Mouse (Mus musculus) ES-E14 (cell line): ENCODE measurements around the gene Fetub. TPM values are rescaled to one million over a fixed set of nuclear protein-coding genes. Genes with fewer than 3 reads are reported as not detected.
"Not testable (repeated sequence)": the region's sequence is repeated elsewhere in the genome, so short reads cannot be mapped to it uniquely, and the experiment has no call there.

Experiments
- DNase-seq: peaks from one replicate; pipeline ENCODE4 v3.0.0-alpha.2; 2013; ENCODE audit warnings: low read depth, low spot score
- H3K27ac ChIP-seq: 2 replicates; pipeline ENCODE4 v1.5.1; 2012; ENCODE audit warnings: low read depth, mild to moderate bottlenecking, low read length, moderate library complexity, mixed read lengths; ENCODE audit not compliant: poor library complexity, insufficient read depth, severe bottlenecking
- H3K36me3 ChIP-seq: 2 replicates; pipeline ENCODE4 v1.6.1; 2012; ENCODE audit warnings: mild to moderate bottlenecking, low read length, moderate library complexity, mixed read lengths; ENCODE audit not compliant: control insufficient read depth, poor library complexity, insufficient read depth, severe bottlenecking
- H3K4me1 ChIP-seq, 2 experiments: fragments of 150-350 bp in 1 of 2; sonication (generic) in 1 of 2; 2 replicates each; pipeline ENCODE4 v1.6.1; 2012; ENCODE audit warnings: low read length in 2 of 2, mild to moderate bottlenecking in 1 of 2, mixed read lengths in 1 of 2; ENCODE audit not compliant: control insufficient read depth in 2 of 2, insufficient read depth in 2 of 2, poor library complexity in 1 of 2
- H3K4me3 ChIP-seq, 2 experiments: fragments of 150-350 bp in 1 of 2; sonication (generic) in 1 of 2; 2 replicates each; pipeline ENCODE4 v1.5.1; 2012; ENCODE audit warnings: low read length in 2 of 2, low read depth in 1 of 2, mild to moderate bottlenecking in 1 of 2, mixed read lengths in 1 of 2; ENCODE audit not compliant: insufficient read depth in 1 of 2, poor library complexity in 1 of 2, severe bottlenecking in 1 of 2
- H3K9ac ChIP-seq: 2 replicates; pipeline ENCODE4 v1.6.1; 2012; ENCODE audit warnings: low read depth, mild to moderate bottlenecking, low read length, mixed read lengths; ENCODE audit not compliant: poor library complexity, insufficient read depth, severe bottlenecking
- H3K9me3 ChIP-seq: fragments of 150-350 bp; sonication (generic); 2 replicates; pipeline ENCODE4 v1.6.1; 2012; ENCODE audit warnings: low read depth, mild to moderate bottlenecking, low read length; ENCODE audit not compliant: control insufficient read depth, insufficient read depth
- CHD2 ChIP-seq: IDR thresholded peaks from 2 replicates; pipeline ENCODE4 v1.6.1; 2014; ENCODE audit warnings: mild to moderate bottlenecking, low read depth, low read length, inconsistent platforms
- HCFC1 ChIP-seq: IDR thresholded peaks from 2 replicates; pipeline ENCODE4 v1.6.1; 2012; ENCODE audit warnings: low read length, inconsistent platforms, borderline replicate concordance; ENCODE audit not compliant: insufficient read depth
- MAFK ChIP-seq: IDR thresholded peaks from 2 replicates; pipeline ENCODE4 v1.6.1; 2014; ENCODE audit warnings: mild to moderate bottlenecking, low read depth, low read length, inconsistent platforms; ENCODE audit not compliant: insufficient read depth
- ZC3H11A ChIP-seq: IDR thresholded peaks from 2 replicates; pipeline ENCODE4 v1.6.1; 2012; ENCODE audit warnings: low read depth, mild to moderate bottlenecking, inconsistent platforms, low read length, borderline replicate concordance
- ZNF384 ChIP-seq: IDR thresholded peaks from 2 replicates; pipeline ENCODE4 v1.6.1; 2012; ENCODE audit warnings: low read depth, low read length, inconsistent platforms
- in situ Hi-C, 2 experiments: fragments of 600-800 bp; cut with MboI; formaldehyde crosslinking; loops; one replicate each; pipeline ENCODE4 v1.15.1; 2025; ENCODE audit warnings: low sequenced_read_pairs in 2 of 2, inconsistent platforms in 1 of 2; ENCODE audit not compliant: unreplicated experiment in 2 of 2
- total RNA-seq: library from RNA; depleted of rRNA; stranded (reverse); fragments of 300-350 nt; gene quantifications from 2 replicates; pipeline ENCODE4 v1.2.3, GENCODE M21; 2012

Gene Fetub
- total RNA-seq, 1 experiment: 3.7 TPM

DNA sequence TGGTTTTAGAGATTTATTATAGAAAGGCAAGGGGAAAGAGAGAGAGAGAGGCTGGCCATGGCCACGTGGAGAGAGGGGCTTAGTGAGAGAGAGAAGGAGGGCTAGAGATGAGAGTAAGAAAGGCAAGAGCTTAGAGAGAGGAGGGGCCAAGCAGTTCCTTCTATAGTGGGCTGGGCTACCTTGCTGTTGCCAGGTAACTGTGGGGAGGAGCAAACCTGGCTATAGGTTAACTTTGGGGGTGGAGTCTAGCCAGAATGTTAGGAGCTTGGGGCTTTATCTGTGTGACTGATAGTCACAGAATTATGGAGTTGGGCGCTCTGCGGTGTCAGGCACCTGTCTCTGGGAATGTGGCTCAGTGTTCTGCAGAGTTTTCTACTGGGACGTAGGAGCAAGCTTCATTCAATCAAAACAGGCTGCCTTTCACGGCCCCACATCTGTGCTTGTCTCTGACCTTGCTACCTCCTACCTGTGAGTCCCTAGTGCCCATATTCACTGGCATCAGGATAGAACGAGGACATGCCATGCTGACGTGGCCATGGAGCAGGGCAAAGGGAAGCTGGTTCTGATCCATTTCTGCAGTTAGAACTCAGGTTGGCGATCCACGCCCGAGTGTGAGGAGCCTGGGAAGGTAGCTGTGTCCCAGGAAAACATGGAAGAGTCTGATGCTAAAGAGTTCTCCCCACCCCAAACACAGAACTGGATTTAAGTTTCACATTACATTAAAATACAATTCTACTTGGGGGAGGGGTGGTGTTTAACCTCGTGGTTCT, 13.5 kb downstream of the Fetub start:
- in situ Hi-C loops: no loop called here
- TF ChIP-seq CHD2 (no peak), MAFK (no peak), ZNF384 (no peak), ZC3H11A (no peak), HCFC1 (no peak)

DNA sequence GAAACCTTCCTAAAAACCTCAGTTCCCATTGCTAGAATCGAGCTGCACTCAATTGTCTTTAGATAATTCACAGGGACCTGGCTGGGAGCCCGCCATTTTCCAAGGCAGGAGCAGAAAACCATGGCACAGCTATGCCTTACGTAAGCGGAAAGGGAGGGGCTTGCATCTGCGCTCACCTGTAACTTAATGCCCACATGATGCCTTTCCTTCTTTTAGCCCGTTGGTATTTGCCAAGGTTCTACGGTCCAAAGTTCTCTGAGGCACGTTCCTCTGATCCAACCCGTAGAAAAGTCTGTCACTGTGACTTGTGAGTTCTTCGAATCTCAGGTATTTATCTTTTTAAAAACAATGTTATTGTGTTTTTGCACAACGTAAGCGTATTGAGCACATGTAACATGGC, 19.5 kb downstream of the Fetub start:
- Histone ChIP-seq H3K4me1 (no peaks in the 10 kb centered on the region), H3K9ac (no peak overlapping the region), H3K36me3 (no peaks in the 10 kb centered on the region), H3K9me3 (no peaks in the 10 kb centered on the region), H3K27ac (no peak overlapping the region), H3K4me3 (no peak overlapping the region)
- DNase-seq: no peak
- TF ChIP-seq ZC3H11A (no peak), CHD2 (no peak), MAFK (no peak)
- in situ Hi-C loops: no loop called here

More for the DNA sequence above, 13.5 kb downstream of the Fetub start:
- H3K4me1 ChIP-seq: peaks cover 0 to 9% of the 10 kb centered on the region in 2 experiments; a peak in 2 of 4 replicates
- no peak for DNase-seq
- H3K36me3 ChIP-seq: no peaks in the 10 kb centered on the region
- H3K9ac ChIP-seq: no peak overlapping the region
- H3K27ac ChIP-seq: no peak overlapping the region
- H3K9me3 ChIP-seq: no peaks in the 10 kb centered on the region
- H3K4me3 ChIP-seq: peak overlapping the region in 1 of 2 experiments; percentile 41; a peak in 1 of 4 replicates

DNA sequence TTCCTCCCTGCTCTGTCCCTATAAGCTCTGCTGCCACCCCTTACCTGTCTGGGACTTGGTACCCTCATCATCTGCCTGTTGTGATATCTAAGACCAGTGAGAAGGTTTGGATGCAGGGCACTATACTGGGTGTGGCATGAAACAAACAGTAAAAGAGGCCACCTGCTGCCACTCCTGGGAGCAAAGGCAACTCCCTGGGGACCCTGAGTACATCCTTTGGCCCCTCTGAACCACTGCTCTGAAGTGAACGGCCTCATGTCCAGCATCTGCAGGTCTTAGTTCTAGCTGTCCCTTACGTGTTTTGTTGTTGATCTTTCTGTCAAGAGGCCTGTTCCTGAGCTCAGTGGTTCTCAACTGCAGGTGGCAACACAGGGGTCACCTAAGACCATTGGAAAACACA, 20.4 kb downstream of the Fetub start:
- no peak for DNase-seq
- no peak overlapping the region for H3K9ac ChIP-seq
- no peak overlapping the region for H3K27ac ChIP-seq
- H3K36me3 ChIP-seq: no peaks in the 10 kb centered on the region
- in situ Hi-C loops: no loop called here
- no peaks in the 10 kb centered on the region for H3K4me1 ChIP-seq
- H3K9me3 ChIP-seq: no peaks in the 10 kb centered on the region
- TF ChIP-seq MAFK (no peak), ZC3H11A (no peak), HCFC1 (no peak), ZNF384 (no peak), CHD2 (no peak)
- H3K4me3 ChIP-seq: no peak overlapping the region

DNA sequence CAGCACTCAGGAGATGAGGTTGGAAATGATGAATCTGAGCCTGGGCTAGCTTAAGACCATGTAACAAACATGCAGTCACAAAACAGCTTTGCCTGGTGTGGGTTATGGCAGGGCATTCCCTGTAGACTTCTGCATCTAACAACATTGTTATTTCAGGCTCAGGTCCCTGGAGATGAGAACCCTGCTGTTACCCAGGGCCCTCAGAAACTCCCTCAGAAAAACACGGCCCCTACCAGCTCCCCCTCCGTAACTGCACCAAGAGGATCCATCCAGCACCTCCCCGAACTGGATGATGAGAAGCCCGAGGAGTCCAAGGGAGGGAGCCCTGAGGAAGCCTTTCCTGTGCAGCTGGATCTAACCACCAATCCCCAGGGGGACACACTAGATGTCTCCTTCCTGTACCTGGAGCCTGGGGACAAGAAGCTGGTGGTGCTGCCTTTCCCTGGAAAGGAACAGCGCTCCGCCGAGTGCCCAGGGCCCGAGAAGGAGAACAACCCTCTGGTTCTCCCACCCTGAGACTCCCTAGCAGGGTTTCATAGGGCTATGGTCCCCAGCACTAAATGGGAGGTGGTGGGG, 21.1 kb downstream of the Fetub start:
- no peak overlapping the region for H3K4me3 ChIP-seq
- no peaks in the 10 kb centered on the region for H3K9me3 ChIP-seq
- H3K27ac ChIP-seq: no peak overlapping the region
- no peak overlapping the region for H3K9ac ChIP-seq
- TF ChIP-seq CHD2 (no peak), ZC3H11A (no peak), MAFK (no peak), ZNF384 (no peak), HCFC1 (no peak)
- DNase-seq: no peak
- in situ Hi-C loops: no loop called here
- no peaks in the 10 kb centered on the region for H3K36me3 ChIP-seq
- H3K4me1 ChIP-seq: no peaks in the 10 kb centered on the region

DNA sequence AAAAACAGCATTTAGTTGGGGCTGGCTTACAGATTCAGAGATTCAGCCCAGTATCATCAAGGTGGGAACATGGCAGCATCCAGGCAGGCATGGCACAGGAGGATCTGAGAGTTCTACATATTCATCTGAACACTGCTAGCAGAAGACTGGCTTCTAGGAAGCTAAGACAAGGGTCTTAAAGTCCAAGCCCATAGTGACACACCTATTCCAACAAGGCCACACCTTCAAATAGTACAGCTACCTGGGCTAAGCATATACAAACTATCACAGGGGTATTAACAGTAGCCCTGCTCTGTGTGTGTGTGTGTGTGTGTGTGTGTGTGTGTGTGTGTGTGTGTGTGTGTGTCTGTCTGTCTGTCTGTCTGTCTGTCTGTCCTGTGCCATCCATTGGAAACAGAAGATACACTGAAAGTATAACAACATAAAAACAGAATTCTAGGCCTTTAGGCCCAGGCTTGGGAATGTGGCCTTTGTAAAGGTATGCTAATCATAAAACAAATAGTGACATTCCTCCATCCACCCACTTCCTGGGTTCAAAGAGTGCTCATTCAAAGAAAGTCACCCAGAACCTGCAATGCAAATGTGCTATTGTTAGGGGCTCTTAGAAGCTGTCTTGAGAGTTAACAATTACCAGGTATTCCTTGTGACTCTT, 23.8 kb downstream of the Fetub start:
- H3K27ac ChIP-seq: peak overlapping the region; percentile 87
- H3K4me3 ChIP-seq, H3K36me3 ChIP-seq, H3K4me1 ChIP-seq, DNase-seq, H3K9me3 ChIP-seq, H3K9ac ChIP-seq, in situ Hi-C loops: not testable (repeated sequence)
